Mouse (Mus musculus) heart, embryonic 13.5 days (tissue): ENCODE measurements around the gene Las1l. TPM values are rescaled to one million over a fixed set of nuclear protein-coding genes. Genes with fewer than 3 reads are reported as not detected.
"Not testable (repeated sequence)": the region's sequence is repeated elsewhere in the genome, so short reads cannot be mapped to it uniquely, and the experiment has no call there.

Experiments
- ATAC-seq: fragments of 200-750 bp; cut with Nextera tagmentation; 2 replicates; pipeline ENCODE4 v1.8.0; 2017; ENCODE audit warnings: moderate TSS enrichment; ENCODE audit not compliant: insufficient number of reproducible peaks, low FRiP score, low TSS enrichment; ENCODE audit errors: extremely low read depth
- H3K27ac ChIP-seq: fragments of 300-500 bp; sonication (generic); replicated peaks from 2 replicates; pipeline ENCODE4 v1.5.1; 2015; ENCODE audit warnings: moderate library complexity, mild to moderate bottlenecking, inconsistent platforms
- H3K27me3 ChIP-seq: fragments of 300-500 bp; sonication (generic); replicated peaks from 2 replicates; pipeline ENCODE4 v1.6.1; 2015; ENCODE audit warnings: mild to moderate bottlenecking, inconsistent platforms
- H3K36me3 ChIP-seq: fragments of 300-500 bp; sonication (generic); 2 replicates; pipeline ENCODE4 v1.6.1; 2015; ENCODE audit warnings: mild to moderate bottlenecking, inconsistent platforms
- H3K4me1 ChIP-seq: fragments of 300-500 bp; sonication (generic); 2 replicates; pipeline ENCODE4 v1.6.1; 2015; ENCODE audit warnings: inconsistent platforms
- H3K4me2 ChIP-seq: fragments of 300-500 bp; sonication (generic); 2 replicates; pipeline ENCODE4 v1.6.1; 2015; ENCODE audit warnings: inconsistent platforms, mild to moderate bottlenecking, moderate library complexity
- H3K4me3 ChIP-seq: fragments of 300-500 bp; sonication (generic); 2 replicates; pipeline ENCODE4 v1.5.1; 2015; ENCODE audit warnings: moderate library complexity, mild to moderate bottlenecking, inconsistent platforms
- H3K9ac ChIP-seq: fragments of 300-500 bp; sonication (generic); 2 replicates; pipeline ENCODE4 v1.6.1; 2015; ENCODE audit warnings: inconsistent platforms, mild to moderate bottlenecking, moderate library complexity
- H3K9me3 ChIP-seq: fragments of 300-500 bp; sonication (generic); 2 replicates; pipeline ENCODE4 v1.6.1; 2016; ENCODE audit warnings: inconsistent platforms
- WGBS: fragments of 180-500 bp; shearing (Covaris S2); methylation state at CpG from one replicate; pipeline ENCODE4 v1.1.7; 2015; ENCODE audit warnings: mixed read lengths; 5-methylcytosine and 5-hydroxymethylcytosine counted together
- polyA plus RNA-seq: library from polyadenylated mRNA; unstranded; fragments of >200 nt; fragmentation: Nextera tagmentation; extraction: Ambion mirVana; gene quantifications from 2 replicates; pipeline ENCODE4 v1.2.1, GENCODE M21; 2015

The Las1l gene
- polyA plus RNA-seq = 51.5 and 51.9 TPM in 2 replicates

GRCm38 (mm10) chrX:95956497-95957293, at the start of gene Las1l:
Gene Las1l, minus strand, starts transcription at chrX:95956962.
- WGBS = 11% methylated on average over 42 of the region's 42 CpGs
- peak within 1 kb of the TSS; percentile 67 for H3K27ac ChIP-seq

GRCm38 (mm10) chrX:96006395-96006794, 49.6 kb upstream of the Las1l start:
- 64% methylated on average over 6 of the region's 6 CpGs for WGBS
- no peak for ATAC-seq

More at GRCm38 (mm10) chrX:95956497-95957293, at the start of gene Las1l:
- Histone ChIP-seq H3K36me3 (peaks cover 13% of the 10 kb centered on the region), H3K9me3 (no peaks in the 10 kb centered on the region), H3K4me3 (peak within 1 kb of the TSS; percentile 67), H3K27me3 (no peaks in the 10 kb centered on the region), H3K9ac (peak within 1 kb of the TSS; percentile 84), H3K4me2 (peak within 1 kb of the TSS; percentile 72), H3K4me1 (peaks cover 5% of the 10 kb centered on the region)
- ATAC-seq = peak; percentile 99

DNA sequence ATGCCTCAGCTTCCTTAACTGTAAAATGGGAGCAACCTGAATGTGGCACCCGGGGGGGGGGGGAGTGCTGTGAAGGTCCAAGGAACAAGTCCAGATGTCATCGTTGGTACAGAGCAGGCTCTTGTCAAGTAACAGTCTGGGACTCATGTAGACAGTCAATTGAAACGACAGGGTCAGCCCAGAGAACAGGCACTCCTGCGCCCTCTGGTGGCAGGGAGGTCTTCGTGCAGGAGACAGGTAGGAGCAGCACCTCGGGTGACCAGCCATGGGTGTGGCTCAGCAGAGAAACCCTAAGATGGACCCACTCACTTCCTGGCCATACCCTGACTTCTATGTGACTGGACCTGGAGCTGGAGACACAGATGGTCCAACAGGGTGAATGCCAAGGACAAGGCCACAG, 42.8 kb upstream of the Las1l start:
- 65% methylated on average over 6 of the region's 6 CpGs for WGBS
- no peak for ATAC-seq
- H3K9me3 ChIP-seq = no peaks in the 10 kb centered on the region

More at GRCm38 (mm10) chrX:96006395-96006794, 49.6 kb upstream of the Las1l start:
- H3K4me2 ChIP-seq = no peak overlapping the region
- H3K27ac ChIP-seq = no peak overlapping the region
- H3K9me3 ChIP-seq = no peaks in the 10 kb centered on the region
- H3K4me1 ChIP-seq = no peaks in the 10 kb centered on the region
- no peak overlapping the region for H3K9ac ChIP-seq
- no peak overlapping the region for H3K4me3 ChIP-seq
- no peaks in the 10 kb centered on the region for H3K27me3 ChIP-seq
- no peaks in the 10 kb centered on the region for H3K36me3 ChIP-seq

GRCm38 (mm10) chrX:95993206-95993605, 36.4 kb upstream of the Las1l start:
- no peak for ATAC-seq
- no peak overlapping the region for H3K9ac ChIP-seq
- H3K9me3 ChIP-seq = no peaks in the 10 kb centered on the region
- no peaks in the 10 kb centered on the region for H3K4me1 ChIP-seq
- no peak overlapping the region for H3K27ac ChIP-seq
- no peaks in the 10 kb centered on the region for H3K36me3 ChIP-seq
- H3K4me2 ChIP-seq = no peak overlapping the region
- H3K27me3 ChIP-seq = no peaks in the 10 kb centered on the region
- H3K4me3 ChIP-seq = no peak overlapping the region
- WGBS = 46% methylated on average over 3 of the region's 3 CpGs

More for the DNA sequence above, 42.8 kb upstream of the Las1l start:
- no peaks in the 10 kb centered on the region for H3K36me3 ChIP-seq
- H3K4me1 ChIP-seq = no peaks in the 10 kb centered on the region
- H3K4me3 ChIP-seq = no peak overlapping the region
- H3K27ac ChIP-seq = no peak overlapping the region
- no peaks in the 10 kb centered on the region for H3K27me3 ChIP-seq
- no peak overlapping the region for H3K9ac ChIP-seq
- H3K4me2 ChIP-seq = no peak overlapping the region

GRCm38 (mm10) chrX:95969936-95970335, 13.2 kb upstream of the Las1l start:
- Histone ChIP-seq H3K27me3 (no peaks in the 10 kb centered on the region), H3K9me3 (no peaks in the 10 kb centered on the region), H3K27ac (no peak overlapping the region), H3K36me3 (no peaks in the 10 kb centered on the region), H3K4me2 (no peak overlapping the region), H3K9ac (no peak overlapping the region), H3K4me3 (no peak overlapping the region), H3K4me1 (0 out of 2 replicates have a peak, but pooled peaks cover 3% of the 10 kb centered on the region)
- ATAC-seq = no peak
- WGBS = 86% methylated on average over 9 of the region's 9 CpGs

DNA sequence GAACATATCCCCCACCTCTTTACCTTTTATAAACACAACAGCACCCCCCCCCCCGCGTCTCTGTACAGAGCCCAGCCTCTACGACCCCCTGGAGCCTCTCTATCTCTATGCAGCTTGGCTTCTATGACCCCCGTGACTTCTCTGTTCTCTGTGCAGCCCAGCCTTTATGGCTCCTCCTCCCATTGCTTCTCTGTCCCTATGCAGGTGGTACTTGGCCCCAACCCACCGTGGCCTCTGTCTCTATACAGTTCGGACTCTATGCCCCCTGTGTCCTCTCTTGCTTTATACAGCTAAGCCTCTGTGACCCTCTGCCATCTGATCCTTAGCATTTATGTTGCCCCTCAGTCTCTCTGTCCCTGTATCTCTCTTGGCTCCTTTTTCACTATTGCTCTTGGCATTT, 12.4 kb upstream of the Las1l start:
- Histone ChIP-seq H3K4me1 (0 out of 2 replicates have a peak, but pooled peaks cover 3% of the 10 kb centered on the region), H3K4me2 (peak overlapping the region; percentile 75), H3K9me3 (no peaks in the 10 kb centered on the region), H3K27me3 (no peaks in the 10 kb centered on the region), H3K27ac (no peak overlapping the region), H3K4me3 (no peak overlapping the region), H3K9ac (no peak overlapping the region), H3K36me3 (no peaks in the 10 kb centered on the region)
- ATAC-seq = no peak
- 42% methylated on average over 6 of the region's 6 CpGs for WGBS

DNA sequence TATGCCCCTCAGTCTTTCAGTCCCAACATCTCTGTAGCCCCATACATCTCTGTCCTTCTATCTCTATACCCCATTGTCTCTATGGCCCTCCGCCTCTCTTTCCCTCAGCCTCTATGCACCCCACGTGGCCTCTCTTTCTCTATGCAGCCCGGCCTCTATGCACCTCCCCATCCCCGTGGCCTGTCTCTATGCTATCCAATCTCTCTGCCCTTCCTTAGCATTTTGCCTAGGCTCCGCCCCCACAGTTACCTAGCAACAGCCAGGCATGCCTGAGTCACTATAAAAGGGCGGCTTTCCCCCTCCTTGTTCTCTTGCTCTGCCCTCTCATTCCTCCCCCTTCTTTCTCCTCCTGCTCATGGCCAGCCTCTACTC, 11.8 kb upstream of the Las1l start:
- Histone ChIP-seq H3K36me3 (no peaks in the 10 kb centered on the region), H3K9ac (peak overlapping the region; percentile 73), H3K27ac (peak overlapping the region; percentile 75), H3K27me3 (no peaks in the 10 kb centered on the region), H3K4me1 (0 out of 2 replicates have a peak, but pooled peaks cover 3% of the 10 kb centered on the region), H3K4me2 (peak overlapping the region; percentile 75), H3K9me3 (no peaks in the 10 kb centered on the region), H3K4me3 (peak overlapping the region; percentile 52)
- 14% methylated on average over 6 of the region's 6 CpGs for WGBS
- peak; percentile 80 for ATAC-seq

DNA sequence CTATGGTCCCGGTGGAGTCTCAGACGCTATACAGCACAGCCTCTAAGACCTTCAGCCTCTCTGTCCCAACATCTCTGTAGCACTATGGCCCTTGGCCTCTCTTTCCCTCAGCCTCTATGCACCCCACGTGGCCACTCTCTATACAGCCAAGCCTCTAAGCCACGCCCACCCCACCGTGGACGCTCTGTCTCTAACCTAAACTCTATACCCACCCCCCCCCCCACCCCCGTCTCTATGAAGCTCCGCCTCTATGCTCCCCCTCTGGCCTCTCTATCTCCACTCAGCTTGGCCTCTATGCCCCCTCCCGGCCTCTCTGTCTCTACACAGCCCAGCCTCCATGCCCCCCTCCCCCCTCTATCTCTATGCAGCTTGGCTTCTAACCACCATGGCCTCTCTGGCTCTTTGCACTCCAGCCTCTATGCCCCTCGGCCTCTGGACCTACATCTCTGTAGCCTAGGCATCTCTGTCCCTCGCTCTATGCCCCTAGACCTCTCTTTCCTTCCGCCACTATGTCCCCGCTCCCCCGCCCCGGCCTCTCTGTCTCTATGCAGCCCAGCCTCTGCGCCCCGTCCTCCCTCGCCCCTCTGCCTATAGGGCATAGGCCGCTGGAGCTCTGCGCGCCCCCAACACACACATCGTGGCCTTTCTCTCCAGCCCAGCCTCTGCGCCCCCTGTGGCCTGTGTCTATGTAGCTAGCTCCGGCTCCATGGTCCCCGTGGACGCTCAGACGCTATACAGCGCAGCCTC, 11.3 kb upstream of the Las1l start:
- H3K4me2 ChIP-seq = peak overlapping the region; percentile 75
- H3K9me3 ChIP-seq = no peaks in the 10 kb centered on the region
- H3K4me1 ChIP-seq = 0 out of 2 replicates have a peak, but pooled peaks cover 3% of the 10 kb centered on the region
- peak; percentile 80 for ATAC-seq
- H3K27me3 ChIP-seq = no peaks in the 10 kb centered on the region
- WGBS = 12% methylated on average over 25 of the region's 28 CpGs
- H3K9ac ChIP-seq = peak overlapping the region; percentile 73
- H3K27ac ChIP-seq = peak overlapping the region; percentile 75
- no peaks in the 10 kb centered on the region for H3K36me3 ChIP-seq
- H3K4me3 ChIP-seq = peak overlapping the region; percentile 52

DNA sequence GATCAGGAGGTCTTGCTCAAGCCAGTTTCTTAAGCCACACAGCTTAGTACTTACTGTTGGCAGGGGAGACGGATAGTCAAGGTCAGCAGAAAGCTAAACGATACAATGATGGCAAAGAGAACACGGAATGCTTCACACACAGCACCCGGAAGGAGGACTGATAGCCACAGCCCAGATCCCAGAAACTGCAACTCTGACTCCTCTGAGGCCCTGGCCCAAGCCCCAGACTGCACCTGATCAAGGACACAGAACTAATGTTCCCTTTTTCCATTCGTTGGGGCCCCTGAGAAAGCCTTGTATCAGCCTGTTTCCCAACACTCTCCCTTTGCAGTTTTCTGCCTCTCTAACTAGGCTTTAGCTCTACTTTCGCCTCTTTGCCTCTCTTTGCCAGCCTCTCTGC, 8.3 kb upstream of the Las1l start:
- Histone ChIP-seq H3K4me1 (0 out of 2 replicates have a peak, but pooled peaks cover 3% of the 10 kb centered on the region), H3K36me3 (no peaks in the 10 kb centered on the region), H3K27me3 (no peaks in the 10 kb centered on the region), H3K4me3 (no peak overlapping the region), H3K9ac (no peak overlapping the region), H3K4me2 (no peak overlapping the region), H3K27ac (no peak overlapping the region), H3K9me3 (no peaks in the 10 kb centered on the region)
- no peak for ATAC-seq
- WGBS = 70% methylated on average over 6 of the region's 6 CpGs

DNA sequence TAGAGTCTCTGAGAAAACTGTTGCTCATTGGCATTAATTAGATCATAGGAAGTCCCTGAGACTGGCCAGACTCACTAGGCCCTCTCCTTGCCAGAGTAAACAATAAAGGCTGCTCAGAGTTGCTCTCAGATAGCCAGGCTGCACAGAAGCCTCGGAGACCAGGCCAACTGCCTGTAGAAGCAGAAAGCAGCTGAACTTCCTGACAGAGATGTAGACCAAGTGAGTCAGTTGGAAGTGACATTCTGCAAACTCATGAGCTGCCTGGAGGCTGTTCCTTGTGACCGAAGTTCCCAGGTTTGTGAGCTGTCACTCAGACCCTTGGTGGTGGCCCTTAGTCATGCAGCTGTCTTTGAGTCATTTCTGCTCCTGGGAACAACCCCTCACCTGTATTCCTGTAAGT, 6.6 kb upstream of the Las1l start:
- no peak overlapping the region for H3K9ac ChIP-seq
- no peaks in the 10 kb centered on the region for H3K36me3 ChIP-seq
- H3K4me1 ChIP-seq = no peaks in the 10 kb centered on the region
- no peaks in the 10 kb centered on the region for H3K27me3 ChIP-seq
- no peaks in the 10 kb centered on the region for H3K9me3 ChIP-seq
- no peak overlapping the region for H3K4me3 ChIP-seq
- no peak for ATAC-seq
- 61% methylated on average over 2 of the region's 2 CpGs for WGBS
- no peak overlapping the region for H3K27ac ChIP-seq
- H3K4me2 ChIP-seq = no peak overlapping the region

- not testable (repeated sequence) for H3K36me3 ChIP-seq, H3K9me3 ChIP-seq, H3K27ac ChIP-seq, ATAC-seq, H3K27me3 ChIP-seq, H3K4me1 ChIP-seq
- 27% methylated on average over 11 of the region's 11 CpGs for WGBS
- Histone ChIP-seq H3K4me3 (peak overlapping the region; percentile 67), H3K9ac (0 out of 2 replicates have a peak overlapping the region, but pooled peaks have one; percentile 19), H3K4me2 (peak overlapping the region; percentile 65)
These were observed 699 bp upstream of the Las1l start for GRCm38 (mm10) chrX:95957461-95957860.
